Mouse (Mus musculus): ENCODE results near the gene Erich3. TPM values are rescaled to one million over a fixed set of nuclear protein-coding genes. Genes with fewer than 3 reads are reported as not detected.
"Not testable (repeated sequence)": the region's sequence is repeated elsewhere in the genome, so short reads cannot be mapped to it uniquely, and the experiment has no call there.

Gene Erich3
- total RNA-seq (2017), result not detected in 2 replicates

DNA sequence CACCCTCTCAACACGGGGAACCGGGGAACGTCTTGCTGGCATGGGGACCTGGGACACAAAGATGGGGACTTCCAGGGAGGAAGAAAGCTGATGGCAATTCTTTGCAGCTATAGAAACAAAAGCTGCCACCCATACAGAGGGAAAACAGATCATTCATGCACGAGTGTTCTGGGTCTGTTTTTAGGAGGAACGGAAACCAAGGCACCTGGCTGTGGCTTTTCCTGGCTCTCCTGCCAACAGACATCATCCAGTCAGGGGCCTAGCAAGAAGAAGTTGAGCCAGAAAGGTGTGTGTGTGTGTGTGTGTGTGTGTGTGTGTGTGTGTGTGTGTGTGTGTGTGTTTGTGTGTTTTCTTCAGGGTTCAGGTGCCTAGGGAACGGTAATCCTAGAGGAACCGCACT lies at the start of gene Erich3:
TSS of gene Erich3 (plus strand) at position 315 of the 400 bp plus-strand sequence.
- no peak for ATAC-seq (replicated peaks; ENCODE audit: low read depth, poor library complexity, severe bottlenecking)

DNA sequence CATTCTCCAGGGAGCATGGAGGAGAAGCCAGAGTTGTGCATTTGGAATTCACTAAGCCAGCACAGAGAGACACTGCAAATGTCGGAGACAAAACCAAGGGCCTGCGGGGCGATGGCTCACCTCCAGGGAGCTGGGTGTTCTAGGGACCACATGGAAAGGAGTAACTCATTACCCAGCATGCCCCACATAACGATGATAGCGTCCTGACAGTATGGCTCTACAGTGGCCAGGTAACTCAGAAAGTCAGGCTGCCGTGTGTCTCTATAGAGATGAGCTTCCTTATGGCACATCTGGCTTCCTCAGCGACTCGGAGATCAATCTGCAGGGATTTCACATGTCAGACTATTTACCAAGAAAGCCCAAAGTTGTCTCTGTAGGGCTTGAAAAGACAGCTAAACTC lies 48.9 kb upstream of the Erich3 start:
- no peak for ATAC-seq (replicated peaks; ENCODE audit: low read depth, poor library complexity, severe bottlenecking)

DNA sequence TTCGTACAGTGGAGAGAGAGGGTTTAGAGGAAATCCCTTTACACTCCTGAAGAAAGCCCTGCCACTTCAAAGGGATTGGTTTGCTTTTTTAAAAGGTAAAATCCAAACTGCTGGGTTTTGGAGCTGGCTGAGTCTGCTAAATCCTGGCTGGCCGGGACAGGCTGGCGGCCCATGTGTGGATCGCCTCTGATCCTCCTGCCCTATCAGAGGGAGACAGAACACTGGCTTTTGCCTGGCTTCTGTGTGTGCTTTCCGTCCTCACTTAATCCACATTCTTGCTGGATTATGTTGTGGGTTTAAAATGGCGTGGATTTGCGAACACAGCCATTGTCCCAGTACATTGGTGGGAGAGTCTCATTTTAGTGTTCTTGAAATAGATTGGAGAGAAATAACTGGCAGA lies 48.4 kb upstream of the Erich3 start:
- no peak for ATAC-seq (replicated peaks; ENCODE audit: low read depth, poor library complexity, severe bottlenecking)

DNA sequence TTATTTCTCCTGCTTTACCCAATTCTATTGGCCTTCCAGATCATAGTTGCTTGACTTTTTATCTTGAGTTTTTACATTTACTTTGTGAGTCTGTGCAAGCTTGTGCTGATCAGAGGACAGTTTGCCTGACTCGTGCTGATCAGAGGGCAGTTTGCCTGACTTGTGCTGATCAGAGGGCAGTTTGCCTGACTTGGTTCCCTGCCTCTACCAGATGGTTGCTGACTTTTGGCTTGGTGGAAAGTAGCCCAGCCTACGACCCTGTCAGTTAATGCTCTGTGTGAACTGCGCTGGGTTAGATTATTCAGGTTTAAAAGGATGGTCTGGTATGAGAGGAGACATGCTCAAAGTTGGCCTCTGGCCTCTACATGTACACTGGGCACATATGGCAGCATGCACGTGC lies 47.6 kb upstream of the Erich3 start:
- ATAC-seq (replicated peaks; ENCODE audit: low read depth, poor library complexity, severe bottlenecking), result no peak

DNA sequence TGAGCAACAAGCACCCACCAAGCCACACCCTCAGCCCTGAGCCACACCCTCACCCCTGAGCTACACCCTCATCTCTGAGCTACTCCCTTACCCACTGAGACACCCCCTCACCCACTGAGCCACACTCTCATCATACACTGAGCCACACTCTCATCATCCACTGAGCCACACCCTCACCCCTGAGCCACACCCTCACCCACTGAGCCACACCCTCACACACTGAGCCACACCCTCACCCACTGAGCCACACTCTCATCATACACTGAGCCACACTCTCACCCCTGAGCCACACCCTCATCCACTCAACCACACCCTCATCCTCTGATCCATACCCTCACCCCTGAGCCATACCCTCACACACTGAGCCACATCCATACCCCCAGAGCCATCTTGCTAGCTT lies 35.4 kb upstream of the Erich3 start:
- ATAC-seq (replicated peaks; ENCODE audit: low read depth, poor library complexity, severe bottlenecking), result peak; percentile 42; the same call in 1 of the 2 replicates

DNA sequence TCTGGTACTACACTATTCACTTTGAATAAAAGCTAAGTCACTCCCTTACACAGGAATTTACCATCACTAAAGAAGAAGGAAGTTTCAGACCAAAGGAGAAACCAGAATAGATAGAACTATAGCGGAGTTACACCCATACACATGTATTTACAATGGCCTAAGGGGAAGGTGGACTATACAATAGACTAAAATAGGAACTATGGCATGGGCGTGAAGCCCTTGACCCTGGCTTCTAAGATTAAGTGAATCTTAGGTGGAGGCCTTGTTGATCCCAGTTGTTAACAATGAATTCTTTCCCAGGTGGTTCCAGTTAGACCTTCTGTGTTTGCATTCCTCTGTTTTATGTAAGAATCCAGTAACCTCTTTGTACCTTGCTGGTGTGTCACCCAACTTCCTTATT lies 32.4 kb upstream of the Erich3 start:
- not testable (repeated sequence) for ATAC-seq (replicated peaks; ENCODE audit: low read depth, poor library complexity, severe bottlenecking)

DNA sequence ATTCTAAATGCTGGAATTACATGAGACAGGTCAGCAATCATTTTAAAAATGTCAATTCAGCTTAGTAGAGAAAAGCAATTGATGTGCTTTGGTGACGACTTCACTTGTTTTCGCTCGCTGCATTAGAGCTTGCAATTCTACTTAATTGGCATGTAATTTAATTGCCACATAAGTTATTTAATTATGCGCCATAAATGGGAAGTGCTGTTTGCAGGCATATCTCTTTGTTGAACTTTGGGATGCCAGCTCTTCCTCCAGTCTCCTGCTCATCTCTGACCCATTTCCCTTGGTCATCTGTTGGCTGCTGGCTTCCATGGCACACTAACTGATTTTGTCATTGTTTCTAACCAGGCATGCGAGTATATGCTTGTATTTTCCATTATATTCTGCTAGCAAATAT lies 30.6 kb upstream of the Erich3 start:
- no peak for ATAC-seq (replicated peaks; ENCODE audit: low read depth, poor library complexity, severe bottlenecking)

DNA sequence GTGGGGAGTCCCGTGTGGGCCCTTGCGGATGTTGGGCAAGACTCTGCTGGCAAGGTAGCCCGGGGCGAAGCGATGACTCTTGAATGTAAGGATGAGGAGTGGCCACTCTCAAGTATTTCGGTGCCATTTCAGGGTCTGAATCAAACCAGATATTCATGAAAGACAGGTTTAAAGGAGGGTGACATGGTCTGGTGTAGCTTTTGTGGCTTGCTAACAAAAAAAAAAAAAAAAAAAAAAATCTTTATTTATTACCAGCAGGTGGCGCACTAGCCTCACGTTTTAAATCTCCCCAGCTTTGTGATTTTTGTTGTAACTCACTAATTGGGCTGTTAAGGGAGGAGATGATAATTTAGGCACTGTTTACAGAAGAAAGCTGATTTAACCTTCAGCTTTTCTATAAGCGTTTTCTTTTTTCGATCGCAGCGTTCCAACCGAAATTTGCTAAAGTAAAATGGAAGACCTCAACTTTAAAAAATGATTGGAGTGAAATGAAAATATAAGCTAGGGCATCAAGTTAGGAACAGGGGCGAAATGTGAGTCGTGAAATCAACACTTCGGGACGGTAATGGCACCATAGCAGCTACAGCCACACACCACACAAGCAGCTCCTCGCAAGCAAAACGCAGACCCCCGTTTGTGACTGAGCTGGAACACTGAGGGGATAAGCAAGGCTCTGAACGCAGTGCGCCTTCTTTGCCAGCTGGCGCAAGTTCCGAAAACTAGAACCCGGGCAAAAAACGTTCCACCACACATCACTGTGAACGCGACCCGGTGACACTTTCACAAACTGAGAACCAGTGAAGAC lies 16.8 kb upstream of the Erich3 start:
- ATAC-seq (replicated peaks; ENCODE audit: low read depth, poor library complexity, severe bottlenecking), result peak; percentile 83; the same call in 1 of the 2 replicates

DNA sequence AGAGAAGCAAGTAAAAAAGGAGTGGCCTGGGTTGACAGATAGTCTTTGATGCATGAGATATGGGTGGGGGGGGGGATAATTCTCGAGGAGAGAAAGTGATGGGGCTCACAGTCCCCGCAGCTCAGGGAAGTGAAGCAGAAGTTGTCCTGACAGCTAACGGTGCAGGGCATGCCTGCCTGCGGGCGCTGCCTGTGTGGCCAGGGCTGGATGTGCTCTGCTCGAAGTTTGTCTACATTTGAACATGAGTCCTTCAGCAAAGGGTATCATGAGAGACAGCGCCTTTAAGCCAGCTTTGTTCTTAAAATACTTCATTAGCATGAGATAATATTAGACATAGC lies 16.2 kb upstream of the Erich3 start:
- ATAC-seq (replicated peaks; ENCODE audit: low read depth, poor library complexity, severe bottlenecking), result peak; percentile 32; the same call in 1 of the 2 replicates

DNA sequence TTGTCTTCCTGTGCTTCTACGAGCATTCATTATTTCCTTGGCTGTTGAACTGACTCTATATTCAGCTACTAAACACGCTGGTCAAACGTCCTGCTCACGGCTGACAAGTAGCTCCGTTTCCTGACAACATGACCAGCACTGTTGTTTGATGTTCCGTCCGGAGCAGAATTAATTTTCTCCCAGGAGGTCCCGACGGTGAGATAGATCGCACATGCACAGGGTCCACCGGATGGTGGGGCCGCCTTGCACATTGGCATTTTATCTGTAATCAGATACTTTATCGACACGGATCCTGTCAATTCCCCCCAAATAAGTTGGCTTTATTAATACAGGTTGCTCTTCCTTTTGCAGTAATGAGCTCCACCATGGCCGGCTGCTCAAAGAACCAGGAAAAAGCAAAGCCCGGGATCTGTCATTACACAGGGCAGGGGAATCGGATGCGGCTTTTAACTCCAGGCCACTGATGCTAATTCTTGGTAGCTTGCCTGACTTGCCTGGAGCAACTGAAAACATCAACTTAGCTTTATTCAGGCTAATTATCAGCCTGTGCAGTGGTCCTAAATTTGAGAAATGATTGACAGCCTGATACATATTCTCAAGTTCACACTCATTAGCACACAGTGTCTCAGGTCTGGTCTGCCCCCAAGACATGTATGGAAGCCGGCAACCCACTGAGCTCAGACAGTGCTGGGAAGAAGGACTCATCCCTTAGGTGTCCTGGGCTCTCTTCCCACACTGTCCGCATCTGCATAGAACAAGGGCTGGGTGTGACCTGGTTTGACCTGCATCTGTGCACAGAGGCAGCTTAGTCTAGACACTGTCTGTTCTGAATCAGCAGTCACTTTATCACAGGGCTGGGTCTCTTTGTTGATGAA lies 14.0 kb upstream of the Erich3 start:
- ATAC-seq (replicated peaks; ENCODE audit: low read depth, poor library complexity, severe bottlenecking), result no peak

DNA sequence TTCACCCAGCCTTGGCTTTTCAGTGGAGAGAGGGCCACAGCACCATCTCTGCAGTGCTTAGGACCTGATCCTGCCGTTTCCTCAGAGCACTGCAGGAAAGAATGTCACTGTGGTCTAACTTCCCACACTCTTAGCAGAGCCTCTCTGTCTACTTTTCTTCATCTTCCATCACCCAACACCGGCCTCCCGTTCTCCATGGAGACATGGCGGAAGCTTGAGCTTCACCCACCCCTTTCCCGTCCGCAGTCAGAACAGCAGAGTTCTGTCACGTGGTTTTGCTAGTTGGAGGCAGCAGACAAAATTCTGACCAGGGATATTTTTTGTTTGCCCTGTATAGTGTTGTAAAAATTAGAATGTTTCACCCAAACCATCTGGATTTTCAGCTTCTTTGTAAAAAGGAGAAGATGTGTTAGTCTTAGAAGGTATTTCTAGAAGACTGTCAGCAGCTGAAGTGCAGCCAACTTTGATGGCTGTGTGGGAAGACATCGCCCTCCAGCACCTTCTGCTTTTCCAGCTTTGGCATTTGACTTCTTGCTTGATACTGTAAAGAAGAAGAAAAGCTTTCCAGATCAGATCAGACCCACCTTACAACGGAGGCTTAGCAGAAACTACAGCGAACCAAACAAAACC lies 12.4 kb upstream of the Erich3 start:
- no peak for ATAC-seq (replicated peaks; ENCODE audit: low read depth, poor library complexity, severe bottlenecking)

DNA sequence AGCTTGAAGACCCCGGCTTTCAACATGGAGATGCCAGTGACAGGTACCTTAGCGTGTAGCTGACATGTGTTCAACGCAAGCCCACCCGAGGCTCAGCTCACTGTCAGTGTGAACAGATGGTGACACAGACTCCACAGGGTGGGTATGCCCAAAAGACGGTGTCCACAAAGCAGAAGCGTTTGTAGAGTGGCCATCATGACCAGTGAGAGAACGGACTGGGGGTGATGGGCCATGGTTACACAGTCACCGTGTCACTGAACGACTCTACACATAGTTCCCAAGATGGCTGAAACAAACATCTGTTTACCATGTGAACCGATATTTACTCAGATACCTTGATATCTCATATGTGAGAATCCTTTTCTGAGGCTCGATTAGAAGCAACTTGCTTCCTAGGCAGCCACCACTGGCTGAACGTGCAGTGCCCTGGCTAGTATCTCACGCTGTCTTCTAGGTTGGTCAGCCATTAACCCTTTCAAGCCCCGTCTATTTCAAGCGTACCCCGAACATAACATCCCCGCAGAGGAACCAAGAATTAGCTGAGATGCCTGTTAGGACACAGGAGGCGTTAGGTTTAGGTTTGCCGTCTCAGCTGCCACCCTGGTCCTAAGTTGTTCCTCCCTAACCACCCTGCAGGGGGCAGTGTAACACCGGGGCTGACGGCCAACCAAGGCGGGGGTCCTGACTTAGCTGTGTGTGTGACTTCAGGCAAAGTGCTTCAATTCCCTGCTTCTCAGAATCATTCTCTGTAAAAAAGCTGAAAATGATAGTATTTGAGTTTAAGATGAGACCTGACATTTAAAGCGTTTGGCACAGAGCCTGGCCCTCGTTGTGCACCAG lies 10.9 kb upstream of the Erich3 start:
- peak; percentile 73 for ATAC-seq (replicated peaks; ENCODE audit: low read depth, poor library complexity, severe bottlenecking)

DNA sequence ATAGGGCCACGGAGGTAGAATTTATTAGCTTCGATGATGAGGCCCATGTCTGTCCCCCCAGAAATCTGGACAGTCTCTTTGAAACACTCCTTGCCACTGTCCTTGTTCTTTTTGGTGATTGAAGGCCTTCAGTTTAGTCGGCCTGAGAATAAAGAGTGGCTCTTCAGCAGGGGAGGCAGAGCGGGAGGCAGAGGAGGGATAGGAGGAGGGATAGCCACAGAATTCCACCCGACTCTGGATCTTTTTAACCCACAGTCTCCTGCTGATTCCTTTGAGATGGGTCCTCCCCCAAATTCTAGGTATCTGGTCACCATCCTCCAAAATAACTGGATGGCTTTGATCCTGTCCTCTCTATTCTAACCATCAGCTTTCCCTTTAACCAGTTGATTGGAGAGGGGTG lies 10.2 kb upstream of the Erich3 start:
- no peak for ATAC-seq (replicated peaks; ENCODE audit: low read depth, poor library complexity, severe bottlenecking)

DNA sequence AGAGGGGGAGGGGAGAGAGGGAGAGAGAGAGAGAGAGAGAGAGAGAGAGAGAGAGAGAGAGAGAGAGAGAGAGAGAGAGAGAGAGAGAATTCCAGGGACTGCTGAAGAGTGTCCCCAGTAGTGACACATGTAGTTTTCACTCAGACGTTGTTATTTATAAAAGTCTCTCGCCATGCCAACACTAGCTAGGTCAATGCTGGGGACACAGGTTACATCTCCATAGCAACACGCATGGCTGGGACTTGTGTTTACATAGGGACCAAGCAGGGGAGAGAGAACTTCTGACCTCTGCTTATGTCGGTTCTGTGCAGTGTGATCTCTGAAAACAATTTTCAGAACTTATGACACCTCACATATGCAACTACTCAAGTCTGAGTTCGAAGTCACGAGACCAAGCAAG lies 9.4 kb upstream of the Erich3 start:
- no peak for ATAC-seq (replicated peaks; ENCODE audit: low read depth, poor library complexity, severe bottlenecking)

DNA sequence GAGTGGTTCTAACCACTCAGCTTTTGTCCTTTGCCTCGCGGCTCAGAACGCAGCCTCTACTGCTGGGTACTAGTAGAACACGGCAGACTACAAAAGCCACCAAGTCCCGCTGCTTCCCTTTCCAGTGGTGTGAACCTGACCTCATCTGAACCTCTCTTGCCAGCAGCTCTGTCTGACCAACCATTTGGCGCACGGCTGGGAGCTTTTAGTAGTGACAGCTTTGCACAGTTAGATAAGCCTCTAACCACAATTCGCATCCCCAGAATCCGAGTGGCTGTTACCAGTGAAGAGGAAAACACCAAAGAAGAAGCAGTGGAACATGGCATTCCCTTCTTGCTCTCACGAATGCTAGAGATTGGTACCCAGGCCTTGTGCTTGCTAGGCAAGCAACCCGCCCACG lies 8.8 kb upstream of the Erich3 start:
- no peak for ATAC-seq (replicated peaks; ENCODE audit: low read depth, poor library complexity, severe bottlenecking)

DNA sequence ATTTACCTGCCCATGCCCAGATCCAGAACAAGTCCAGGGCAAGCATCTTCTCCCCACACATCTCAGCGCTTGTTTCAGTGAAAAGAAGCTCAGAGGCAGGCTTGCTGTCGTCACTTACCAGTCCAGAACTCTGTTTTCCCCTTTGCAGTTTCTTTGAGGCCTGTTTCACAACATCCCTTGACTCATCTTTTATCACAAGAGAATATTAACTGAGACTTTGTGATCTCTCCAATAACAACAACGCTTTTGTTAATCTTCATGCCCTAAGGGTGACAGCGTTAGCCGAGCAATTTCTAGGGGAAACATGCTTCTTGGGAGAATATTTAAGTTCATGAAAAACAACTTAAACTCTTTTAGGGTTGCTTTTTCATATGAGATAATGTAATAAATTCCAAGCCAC lies 7.9 kb upstream of the Erich3 start:
- ATAC-seq (replicated peaks; ENCODE audit: low read depth, poor library complexity, severe bottlenecking), result no peak

DNA sequence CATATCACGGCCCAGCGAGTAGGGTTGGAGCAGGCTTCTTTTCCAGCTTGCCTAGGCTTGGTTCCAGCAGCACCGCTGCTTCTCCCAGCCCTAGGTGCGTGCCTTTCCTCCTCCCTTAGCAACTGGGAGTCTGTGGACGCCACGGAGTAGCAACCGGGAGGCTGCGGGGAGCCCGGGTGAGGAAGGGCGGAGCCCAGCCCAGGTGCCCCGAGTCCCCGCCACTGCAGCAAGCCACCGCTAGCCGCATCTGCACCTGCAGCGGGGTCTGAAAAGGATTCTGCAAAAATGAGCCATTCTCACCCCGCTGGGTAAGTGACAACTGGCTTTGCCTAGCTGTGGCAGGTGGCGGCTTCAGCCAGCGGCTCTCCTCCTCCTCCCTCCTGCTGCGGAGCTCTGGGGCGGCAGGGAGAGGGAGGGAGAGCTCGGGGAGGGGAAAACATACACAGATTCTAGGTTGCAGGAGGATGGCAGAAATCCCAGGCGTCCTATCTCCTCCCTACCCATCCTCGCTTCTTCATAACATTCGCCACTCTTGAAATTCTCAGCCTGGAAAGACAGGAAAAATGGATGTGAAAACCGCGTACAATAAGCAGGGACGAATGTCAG lies 420 bp downstream of the Erich3 start:
- ATAC-seq (replicated peaks; ENCODE audit: low read depth, poor library complexity, severe bottlenecking), result no peak

DNA sequence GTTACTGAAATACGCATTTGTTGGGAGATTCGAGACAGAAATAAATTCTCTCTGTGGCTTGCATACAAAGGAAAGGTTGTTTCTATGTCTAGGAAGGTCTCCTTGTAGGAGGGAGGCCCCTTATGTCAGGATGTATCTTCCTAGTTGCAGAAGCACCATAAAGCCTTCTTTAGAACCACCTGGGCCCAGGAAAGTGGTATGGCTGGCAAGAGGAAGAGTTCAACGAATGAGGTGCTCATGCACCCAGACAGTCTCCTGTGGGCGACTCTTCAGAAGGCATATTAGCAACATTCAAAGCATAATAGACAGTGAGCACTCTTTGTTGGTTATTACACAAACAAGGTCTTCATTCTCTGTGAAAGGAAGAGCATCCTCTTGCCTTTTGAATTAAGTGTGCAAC lies 977 bp downstream of the Erich3 start:
- ATAC-seq (replicated peaks; ENCODE audit: low read depth, poor library complexity, severe bottlenecking), result no peak

DNA sequence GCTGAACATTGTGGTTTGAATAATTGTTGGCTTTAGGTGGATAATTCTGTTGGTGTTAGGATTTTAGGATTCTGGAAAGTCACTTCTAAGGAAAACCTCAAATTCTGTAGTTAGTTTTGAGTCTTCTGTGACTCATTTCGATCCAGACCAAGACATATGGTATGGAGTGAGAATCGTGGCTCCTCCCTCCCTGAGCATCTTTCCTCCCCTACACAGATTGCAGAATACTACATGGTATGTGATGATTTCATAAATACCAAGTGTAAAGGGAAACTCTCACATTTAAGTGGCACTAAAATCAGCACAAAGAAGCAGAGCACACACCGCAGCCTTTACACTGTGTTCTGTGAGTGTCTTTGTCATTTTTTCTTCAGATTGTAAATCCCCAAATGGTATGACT lies 4.8 kb downstream of the Erich3 start:
- ATAC-seq (replicated peaks; ENCODE audit: low read depth, poor library complexity, severe bottlenecking), result no peak

DNA sequence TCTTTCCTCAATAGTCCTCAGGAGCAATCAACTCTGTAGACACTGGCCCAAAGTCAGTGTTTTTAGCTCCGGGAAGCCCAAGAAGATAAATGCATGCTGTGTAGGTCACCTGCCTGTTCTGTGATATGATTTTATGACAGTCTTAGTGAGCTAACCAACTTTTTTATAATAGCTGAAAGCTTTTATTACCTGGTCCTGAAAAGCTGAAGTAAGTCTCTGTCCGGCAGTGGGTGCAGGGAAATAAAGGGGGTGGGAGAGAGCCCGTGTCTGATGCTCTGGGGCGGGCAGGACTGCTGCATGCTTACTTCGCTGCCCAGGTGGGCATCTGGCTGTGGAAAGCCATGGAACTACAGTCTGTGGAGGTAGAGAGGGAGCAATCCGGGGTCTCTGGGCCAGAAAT lies 6.9 kb downstream of the Erich3 start:
- ATAC-seq (replicated peaks; ENCODE audit: low read depth, poor library complexity, severe bottlenecking), result no peak

All from common myeloid progenitor, adult 5-6 weeks (primary cell).